Mouse (Mus musculus) stomach, postnatal 0 days (tissue): ENCODE measurements around the gene Lca5. TPM values are rescaled to one million over a fixed set of nuclear protein-coding genes. Genes with fewer than 3 reads are reported as not detected.

ENCODE experiments used
- ATAC-seq: fragments of 200-750 bp; cut with Nextera tagmentation; 2 replicates; pipeline ENCODE4 v1.8.0; 2017; ENCODE audit not compliant: low FRiP score, low TSS enrichment
- DNase-seq: peaks from one replicate; pipeline ENCODE4 v3.0.0-alpha.2; 2016; ENCODE audit warnings: low spot score
- H3K27ac ChIP-seq: fragments of 300-500 bp; sonication (generic); replicated peaks from 2 replicates; pipeline ENCODE4 v1.5.1; 2014; ENCODE audit warnings: mild to moderate bottlenecking, control low read depth
- H3K27me3 ChIP-seq: fragments of 300-500 bp; sonication (generic); 2 replicates; pipeline ENCODE4 v1.6.1; 2014; ENCODE audit warnings: low read length; ENCODE audit not compliant: control insufficient read depth, insufficient read depth
- H3K36me3 ChIP-seq: fragments of 300-500 bp; sonication (generic); 2 replicates; pipeline ENCODE4 v1.6.1; 2014; ENCODE audit warnings: low read length, mixed read lengths; ENCODE audit not compliant: control insufficient read depth, insufficient read depth
- H3K4me1 ChIP-seq: fragments of 300-500 bp; sonication (generic); replicated peaks from 2 replicates; pipeline ENCODE4 v1.6.1; 2014; ENCODE audit warnings: antibody characterized with exemption; ENCODE audit not compliant: control insufficient read depth, insufficient read depth
- H3K4me2 ChIP-seq: fragments of 300-500 bp; sonication (generic); replicated peaks from 2 replicates; pipeline ENCODE4 v1.6.1; 2014; ENCODE audit warnings: low read depth, mild to moderate bottlenecking, control low read depth, moderate library complexity
- H3K4me3 ChIP-seq: fragments of 300-500 bp; sonication (generic); 2 replicates; pipeline ENCODE4 v1.5.1; 2014; ENCODE audit warnings: low read depth, low read length, control low read depth
- H3K9ac ChIP-seq: fragments of 300-500 bp; sonication (generic); 2 replicates; pipeline ENCODE4 v1.6.1; 2014; ENCODE audit warnings: mild to moderate bottlenecking, low read length, control low read depth, mixed read lengths
- H3K9me3 ChIP-seq: fragments of 300-500 bp; sonication (generic); 2 replicates; pipeline ENCODE4 v1.6.1; 2016; ENCODE audit warnings: low read length; ENCODE audit not compliant: control insufficient read depth
- CTCF ChIP-seq: IDR thresholded peaks from 2 replicates; pipeline ENCODE4 v1.5.1; 2016; ENCODE audit warnings: antibody characterized with exemption, low read depth, mild to moderate bottlenecking, moderate library complexity
- EP300 ChIP-seq: optimal IDR thresholded peaks from 2 replicates; pipeline ENCODE3; 2016; ENCODE audit warnings: antibody characterized with exemption
- WGBS: fragments of 180-500 bp; shearing (Covaris S2); extraction: QIAGEN DNeasy Blood & Tissue Kit; methylation state at CpG from one replicate; pipeline ENCODE4 v1.1.7; 2014; 5-methylcytosine and 5-hydroxymethylcytosine counted together
- polyA plus RNA-seq: library from polyadenylated mRNA; unstranded; fragments of >200 nt; fragmentation: Nextera tagmentation; extraction: Ambion mirVana; gene quantifications from 2 replicates; pipeline ENCODE4 v1.2.1, GENCODE M21; 2015

Gene Lca5
- polyA plus RNA-seq, 1 experiment from 2014 or later: 6.5 TPM

DNA sequence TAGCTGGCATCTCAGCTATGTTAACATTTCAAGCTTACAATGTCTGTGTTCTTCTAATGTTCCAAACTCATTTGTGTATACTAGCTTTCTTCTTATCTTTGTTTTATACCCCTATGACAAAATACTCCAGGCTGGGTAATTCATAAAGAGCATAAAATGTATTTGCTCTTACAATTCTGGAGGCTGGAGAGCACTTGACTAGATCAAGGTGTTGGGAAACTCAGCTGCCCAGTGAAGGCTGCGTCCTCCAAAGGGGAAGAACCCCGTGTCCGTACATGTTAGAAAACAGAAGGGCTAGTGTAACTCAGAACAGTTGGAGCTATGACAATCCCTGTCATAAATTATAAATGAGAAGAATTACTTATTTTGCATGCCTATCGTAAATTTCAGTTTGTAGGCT is 42.5 kb upstream of the Lca5 start:
- TF ChIP-seq CTCF (no peak), EP300 (no peak)
- no peaks in the 10 kb centered on the region for H3K27me3 ChIP-seq
- 73% methylated on average over 4 of the region's 4 CpGs for WGBS
- H3K4me3 ChIP-seq: no peak overlapping the region
- no peaks in the 10 kb centered on the region for H3K9me3 ChIP-seq
- H3K36me3 ChIP-seq: no peaks in the 10 kb centered on the region
- no peak overlapping the region for H3K4me2 ChIP-seq
- DNase-seq (no peak), ATAC-seq (no peak)
- H3K4me1 ChIP-seq: no peaks in the 10 kb centered on the region
- no peak overlapping the region for H3K27ac ChIP-seq
- H3K9ac ChIP-seq: no peak overlapping the region

DNA sequence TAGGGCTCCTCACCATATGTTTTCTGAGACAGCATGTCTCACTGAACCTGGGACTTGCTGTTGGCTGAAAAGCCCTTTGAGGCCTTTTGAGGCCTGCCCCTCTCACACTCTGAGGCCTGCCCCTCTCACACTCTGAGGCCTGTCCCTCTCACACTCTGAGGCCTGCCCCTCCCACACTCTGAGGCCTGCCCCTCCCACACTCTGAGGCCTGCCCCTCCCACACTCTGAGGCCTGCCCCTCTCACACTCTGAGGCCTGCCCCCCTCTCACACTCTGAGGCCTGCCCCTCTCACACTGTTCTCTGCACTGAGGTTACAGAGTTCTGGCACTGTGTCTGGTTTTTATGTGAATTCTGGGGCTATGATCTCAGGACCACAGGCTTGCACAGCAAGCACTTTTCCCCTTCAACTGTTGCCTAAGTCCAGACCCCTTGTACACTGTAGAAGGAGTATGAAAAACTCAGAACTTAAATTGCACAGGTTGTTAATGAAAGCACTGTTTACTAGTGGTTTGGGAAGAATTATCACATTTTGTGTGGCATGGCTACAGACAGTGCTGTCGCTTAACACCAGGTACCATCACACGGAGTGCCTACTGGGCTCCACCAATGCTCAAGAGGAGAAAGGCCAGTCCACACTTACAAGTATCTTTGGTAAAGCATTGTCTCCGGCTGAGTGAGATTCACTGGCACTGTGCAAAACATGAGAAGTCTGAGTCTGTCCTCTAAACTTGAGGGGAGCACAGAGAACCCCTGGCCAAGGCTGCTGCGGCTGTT is 41.4 kb upstream of the Lca5 start:
- no peak overlapping the region for H3K4me2 ChIP-seq
- H3K4me1 ChIP-seq: no peaks in the 10 kb centered on the region
- no peaks in the 10 kb centered on the region for H3K36me3 ChIP-seq
- DNase-seq (no peak), ATAC-seq (no peak)
- WGBS: 84% methylated on average over 4 of the region's 4 CpGs
- H3K9ac ChIP-seq: no peak overlapping the region
- no peaks in the 10 kb centered on the region for H3K9me3 ChIP-seq
- no peak overlapping the region for H3K4me3 ChIP-seq
- 0 out of 2 replicates have a peak overlapping the region, but pooled peaks have one; percentile 5 for H3K27ac ChIP-seq
- H3K27me3 ChIP-seq: no peaks in the 10 kb centered on the region
- TF ChIP-seq EP300 (no peak), CTCF (no peak)

- Histone ChIP-seq H3K9me3 (no peaks in the 10 kb centered on the region), H3K4me3 (no peak overlapping the region), H3K4me1 (no peaks in the 10 kb centered on the region), H3K4me2 (no peak overlapping the region), H3K9ac (no peak overlapping the region), H3K27ac (no peak overlapping the region), H3K36me3 (no peaks in the 10 kb centered on the region), H3K27me3 (no peaks in the 10 kb centered on the region)
- DNase-seq: no peak
- no peak for TF ChIP-seq CTCF
- TF ChIP-seq EP300: no peak
- no peak for ATAC-seq
- WGBS: 63% methylated on average over 2 of the region's 2 CpGs
These were observed 28.9 kb upstream of the Lca5 start for GRCm38 (mm10) chr9:83469871-83470270.

GRCm38 (mm10) chr9:83447771-83448170 is 6.8 kb upstream of the Lca5 start:
- WGBS: 2% methylated on average over 22 of the region's 22 CpGs
- DNase-seq: peak; percentile 46

DNA sequence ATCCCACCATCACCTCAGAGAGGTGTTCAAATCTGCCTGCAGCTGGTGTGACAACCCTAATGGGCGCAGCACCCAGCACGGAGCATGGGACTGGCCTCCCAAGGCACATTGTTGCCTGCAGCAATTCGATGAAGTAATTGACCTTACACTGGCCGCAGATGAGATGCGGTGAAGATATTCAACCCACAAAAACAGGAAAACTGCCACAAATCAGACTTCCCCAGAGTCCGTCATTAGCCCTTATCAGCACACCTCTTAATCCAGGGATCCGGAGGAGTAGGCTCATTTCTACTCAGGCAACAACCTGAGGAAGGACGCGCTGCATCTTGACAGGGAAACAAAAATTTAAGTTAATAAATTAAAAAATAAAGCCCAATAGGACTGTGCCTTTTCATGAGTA is 6.2 kb upstream of the Lca5 start:
- no peaks in the 10 kb centered on the region for H3K4me1 ChIP-seq
- 54% methylated on average over 9 of the region's 9 CpGs for WGBS
- no peaks in the 10 kb centered on the region for H3K9me3 ChIP-seq
- TF ChIP-seq CTCF (no peak), EP300 (no peak)
- DNase-seq (no peak), ATAC-seq (no peak)
- peak overlapping the region; percentile 40 for H3K4me3 ChIP-seq
- no peak overlapping the region for H3K9ac ChIP-seq
- peak overlapping the region; percentile 55 for H3K4me2 ChIP-seq
- H3K27me3 ChIP-seq: no peaks in the 10 kb centered on the region
- no peak overlapping the region for H3K27ac ChIP-seq
- no peaks in the 10 kb centered on the region for H3K36me3 ChIP-seq

More at GRCm38 (mm10) chr9:83447771-83448170, 6.8 kb upstream of the Lca5 start:
- H3K27me3 ChIP-seq: no peaks in the 10 kb centered on the region
- no peaks in the 10 kb centered on the region for H3K4me1 ChIP-seq
- ATAC-seq: peak; percentile 84
- TF ChIP-seq CTCF (peak; percentile 26; the same call in 1 of the 2 replicates), EP300 (no peak)
- H3K9me3 ChIP-seq: no peaks in the 10 kb centered on the region
- no peaks in the 10 kb centered on the region for H3K36me3 ChIP-seq
- peak overlapping the region; percentile 55 for H3K4me2 ChIP-seq
- H3K9ac ChIP-seq: peak overlapping the region; percentile 54; the same call in 1 of the 2 replicates
- peak overlapping the region; percentile 40 for H3K4me3 ChIP-seq
- H3K27ac ChIP-seq: no peak overlapping the region

GRCm38 (mm10) chr9:83437621-83438020 is 3.3 kb downstream of the Lca5 start:
- Histone ChIP-seq H3K36me3 (no peaks in the 10 kb centered on the region), H3K4me1 (0 out of 2 replicates have a peak, but pooled peaks cover 2% of the 10 kb centered on the region), H3K4me3 (no peak overlapping the region), H3K27ac (no peak overlapping the region), H3K9ac (no peak overlapping the region), H3K9me3 (no peaks in the 10 kb centered on the region), H3K4me2 (no peak overlapping the region), H3K27me3 (no peaks in the 10 kb centered on the region)
- TF ChIP-seq EP300 (no peak), CTCF (no peak)
- WGBS: 56% methylated on average over 5 of the region's 5 CpGs
- ATAC-seq (no peak; the same call in 1 of the 2 replicates), DNase-seq (peak; percentile 60)
